Mouse (Mus musculus) ES-Bruce4 (cell line): Measurements from ENCODE around the gene Ctnna2.

Experiments
- CTCF ChIP-seq: IDR thresholded peaks from one replicate; pipeline ENCODE4 v1.8.1; 2011; ENCODE audit warnings: low read depth, low read length
- POLR2A ChIP-seq: IDR thresholded peaks from one replicate; pipeline ENCODE4 v1.8.1; 2011; ENCODE audit warnings: low read length; ENCODE audit not compliant: insufficient read depth

DNA sequence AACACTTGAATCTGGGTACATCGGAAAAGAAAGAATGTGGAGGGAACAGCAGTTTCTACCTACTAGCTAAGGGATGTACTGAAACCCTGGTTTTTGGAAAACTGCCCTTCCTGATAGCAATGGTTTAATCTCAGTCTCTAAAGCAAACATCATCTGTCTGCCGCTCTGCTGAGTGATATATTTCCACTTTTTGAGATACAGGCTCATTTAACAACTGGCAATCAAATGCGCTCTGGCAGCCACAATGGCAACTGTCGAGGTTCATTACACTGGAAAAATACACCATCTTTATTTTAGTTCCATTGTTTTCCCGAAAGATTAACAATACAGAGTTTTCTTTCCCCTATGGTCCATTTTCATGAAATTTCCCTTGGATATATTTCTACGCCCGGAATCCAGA lies 506.2 kb downstream of the Ctnna2 start:
- TF ChIP-seq POLR2A: no peak
- no peak for TF ChIP-seq CTCF
